Mouse (Mus musculus) intestine, embryonic 14.5 days (tissue): ENCODE measurements around the gene Slit3. TPM values are rescaled to one million over a fixed set of nuclear protein-coding genes. Genes with fewer than 3 reads are reported as not detected.

Source experiments
- ATAC-seq: fragments of 200-750 bp; cut with Nextera tagmentation; replicated peaks from 2 replicates; pipeline ENCODE4 v1.8.0; 2017; ENCODE audit warnings: low read depth, moderate number of reproducible peaks, moderate TSS enrichment, moderate library complexity; ENCODE audit not compliant: low FRiP score, low TSS enrichment
- DNase-seq: peaks from one replicate; pipeline ENCODE4 v3.0.0-alpha.2; 2018; ENCODE audit warnings: low spot score
- H3K27ac ChIP-seq: fragments of 300-500 bp; sonication (generic); 2 replicates; pipeline ENCODE4 v1.5.1; 2014; ENCODE audit warnings: low read depth, mild to moderate bottlenecking, control low read depth
- H3K27me3 ChIP-seq: fragments of 300-500 bp; sonication (generic); replicated peaks from 2 replicates; pipeline ENCODE4 v1.6.1; 2014; ENCODE audit warnings: low read length, control low read depth; ENCODE audit not compliant: control insufficient read depth, insufficient read depth
- H3K36me3 ChIP-seq: fragments of 300-500 bp; sonication (generic); 2 replicates; pipeline ENCODE4 v1.6.1; 2014; ENCODE audit warnings: low read length, control low read depth; ENCODE audit not compliant: control insufficient read depth, insufficient read depth
- H3K4me1 ChIP-seq: fragments of 300-500 bp; sonication (generic); replicated peaks from 2 replicates; pipeline ENCODE4 v1.6.1; 2014; ENCODE audit warnings: low read length, control low read depth, mixed read lengths; ENCODE audit not compliant: control insufficient read depth, insufficient read depth
- H3K4me2 ChIP-seq: fragments of 300-500 bp; sonication (generic); 2 replicates; pipeline ENCODE4 v1.6.1; 2014; ENCODE audit warnings: low read length
- H3K4me3 ChIP-seq: fragments of 300-500 bp; sonication (generic); 2 replicates; pipeline ENCODE4 v1.5.1; 2014; ENCODE audit warnings: low read depth, low read length, control low read depth, mixed read lengths
- H3K9ac ChIP-seq: fragments of 300-500 bp; sonication (generic); 2 replicates; pipeline ENCODE4 v1.6.1; 2014; ENCODE audit warnings: mild to moderate bottlenecking, low read length
- H3K9me3 ChIP-seq: fragments of 300-500 bp; sonication (generic); 2 replicates; pipeline ENCODE4 v1.6.1; 2016; ENCODE audit warnings: low read length, control low read depth; ENCODE audit not compliant: control insufficient read depth
- WGBS: fragments of 180-500 bp; shearing (Covaris S2); extraction: QIAGEN DNeasy Blood & Tissue Kit; methylation state at CpG from one replicate; pipeline ENCODE4 v1.1.7; 2014; 5-methylcytosine and 5-hydroxymethylcytosine counted together
- polyA plus RNA-seq: library from polyadenylated mRNA; unstranded; fragments of >200 nt; fragmentation: Nextera tagmentation; extraction: Ambion mirVana; gene quantifications from 2 replicates; pipeline ENCODE4 v1.2.1, GENCODE M21; 2014

The Slit3 gene
- polyA plus RNA-seq, 1 experiment from 2014 or later: 27.6 TPM

DNA sequence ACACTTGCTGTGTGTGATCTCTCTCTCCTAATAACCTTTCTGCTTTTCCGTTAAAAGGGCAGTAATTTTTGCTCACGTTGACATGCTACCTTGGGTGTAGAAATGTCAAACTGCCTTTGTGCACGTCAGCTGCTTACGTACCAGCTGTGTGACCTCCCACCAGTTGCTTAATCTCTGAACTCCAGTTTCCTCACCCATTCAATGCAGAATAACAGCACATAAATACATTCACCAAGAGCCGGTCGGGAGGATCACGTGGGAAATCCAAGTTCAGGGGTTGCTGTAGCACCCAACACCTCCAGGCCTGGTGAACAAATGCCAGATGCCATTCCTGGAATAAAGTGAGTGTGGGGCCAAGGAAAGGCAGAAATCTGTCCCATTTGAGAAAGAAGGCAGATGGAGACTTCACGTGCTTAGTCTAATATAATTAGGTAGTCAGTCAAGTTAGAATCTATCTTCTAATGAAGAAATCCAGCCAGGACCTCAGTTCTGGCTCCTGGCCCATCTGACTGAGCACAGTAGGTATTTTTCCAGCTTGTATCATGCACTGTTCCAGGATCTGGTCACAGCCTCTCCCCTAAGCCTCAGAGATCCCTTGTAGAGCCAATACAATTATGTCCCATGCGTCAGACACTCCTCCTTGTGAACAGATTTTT, 268.9 kb downstream of the Slit3 start:
- Histone ChIP-seq H3K9ac (no peak overlapping the region), H3K4me3 (no peak overlapping the region), H3K4me1 (peaks cover 15% of the 10 kb centered on the region; the same call in 1 of the 2 replicates), H3K36me3 (no peaks in the 10 kb centered on the region), H3K4me2 (no peak overlapping the region), H3K9me3 (no peaks in the 10 kb centered on the region), H3K27ac (no peak overlapping the region), H3K27me3 (no peaks in the 10 kb centered on the region)
- ATAC-seq (no peak), DNase-seq (no peak)
- 68% methylated on average over 9 of the region's 9 CpGs for WGBS

GRCm38 (mm10) chr11:35393815-35394214, 272.8 kb downstream of the Slit3 start:
- H3K36me3 ChIP-seq: no peaks in the 10 kb centered on the region
- H3K9me3 ChIP-seq: no peaks in the 10 kb centered on the region
- no peaks in the 10 kb centered on the region for H3K27me3 ChIP-seq
- DNase-seq (no peak), ATAC-seq (peak; percentile 77)
- 21% methylated on average over 5 of the region's 5 CpGs for WGBS
- H3K9ac ChIP-seq: no peak overlapping the region
- no peak overlapping the region for H3K4me2 ChIP-seq
- H3K27ac ChIP-seq: peak overlapping the region; percentile 40; the same call in 1 of the 2 replicates
- peaks cover 13% of the 10 kb centered on the region; the same call in 1 of the 2 replicates for H3K4me1 ChIP-seq
- H3K4me3 ChIP-seq: no peak overlapping the region

GRCm38 (mm10) chr11:35395376-35395775, 274.4 kb downstream of the Slit3 start:
- Histone ChIP-seq H3K27ac (no peak overlapping the region), H3K9ac (no peak overlapping the region), H3K36me3 (no peaks in the 10 kb centered on the region), H3K4me3 (no peak overlapping the region), H3K9me3 (no peaks in the 10 kb centered on the region), H3K27me3 (no peaks in the 10 kb centered on the region), H3K4me1 (peaks cover 13% of the 10 kb centered on the region; the same call in 1 of the 2 replicates), H3K4me2 (no peak overlapping the region)
- WGBS: 52% methylated on average over 8 of the region's 8 CpGs
- ATAC-seq (no peak), DNase-seq (no peak)

- no peaks in the 10 kb centered on the region for H3K9me3 ChIP-seq
- H3K36me3 ChIP-seq: no peaks in the 10 kb centered on the region
- DNase-seq (no peak), ATAC-seq (no peak)
- H3K27ac ChIP-seq: no peak overlapping the region
- no peaks in the 10 kb centered on the region for H3K27me3 ChIP-seq
- H3K4me2 ChIP-seq: no peak overlapping the region
- no peak overlapping the region for H3K4me3 ChIP-seq
- 82% methylated on average over 5 of the region's 5 CpGs for WGBS
- H3K4me1 ChIP-seq: peaks cover 11% of the 10 kb centered on the region; the same call in 1 of the 2 replicates
- H3K9ac ChIP-seq: no peak overlapping the region
Measured at GRCm38 (mm10) chr11:35398353-35398752, 277.3 kb downstream of the Slit3 start.

DNA sequence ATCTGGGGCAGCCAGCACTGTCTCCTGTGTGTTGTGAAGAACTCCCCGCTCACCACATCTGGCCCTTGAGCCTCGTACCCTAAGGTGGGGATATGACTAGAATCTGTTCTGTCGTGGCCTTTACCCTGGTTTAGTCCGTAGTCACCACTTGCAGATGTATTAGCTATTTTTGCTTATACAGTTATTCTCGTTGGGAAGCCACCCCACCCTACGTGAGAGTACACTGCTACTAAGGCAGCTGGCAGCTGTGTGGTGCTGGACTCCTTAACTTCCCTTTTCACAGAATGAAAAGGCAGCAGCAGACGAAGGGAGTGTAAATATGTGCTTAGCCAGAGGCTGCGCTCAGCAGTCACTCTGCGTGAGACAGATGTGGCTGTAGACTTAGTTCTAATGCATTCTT, 282.5 kb downstream of the Slit3 start:
- Histone ChIP-seq H3K36me3 (no peaks in the 10 kb centered on the region), H3K4me1 (peaks cover 13% of the 10 kb centered on the region; the same call in 1 of the 2 replicates), H3K4me3 (no peak overlapping the region), H3K4me2 (no peak overlapping the region), H3K9me3 (no peaks in the 10 kb centered on the region), H3K9ac (no peak overlapping the region), H3K27ac (no peak overlapping the region), H3K27me3 (no peaks in the 10 kb centered on the region)
- DNase-seq (no peak), ATAC-seq (no peak)
- WGBS: 74% methylated on average over 9 of the region's 9 CpGs

DNA sequence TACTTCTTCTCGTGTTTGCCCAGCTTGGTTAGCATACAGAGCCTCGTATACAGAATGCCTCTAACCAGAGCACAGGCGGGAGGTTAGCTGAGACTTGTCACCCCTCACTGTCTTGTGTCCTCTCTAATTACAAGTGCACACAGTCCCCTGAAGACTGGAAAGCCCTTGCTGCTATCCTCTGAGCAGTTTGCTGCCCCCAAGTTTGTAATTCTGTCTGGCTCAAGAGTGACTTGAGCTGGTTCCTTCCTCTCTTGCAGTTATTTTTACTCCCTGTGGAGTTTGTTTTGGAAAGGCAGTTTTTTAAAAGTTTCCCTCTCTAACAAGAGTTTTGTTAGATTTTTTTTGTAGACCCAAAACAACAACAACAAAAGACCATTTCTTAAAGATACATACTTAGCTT, 285.0 kb downstream of the Slit3 start:
- 54% methylated on average over 3 of the region's 3 CpGs for WGBS
- no peak overlapping the region for H3K4me2 ChIP-seq
- ATAC-seq (no peak), DNase-seq (no peak)
- H3K4me3 ChIP-seq: no peak overlapping the region
- no peaks in the 10 kb centered on the region for H3K9me3 ChIP-seq
- H3K9ac ChIP-seq: no peak overlapping the region
- H3K27ac ChIP-seq: no peak overlapping the region
- peaks cover 13% of the 10 kb centered on the region; the same call in 1 of the 2 replicates for H3K4me1 ChIP-seq
- no peaks in the 10 kb centered on the region for H3K27me3 ChIP-seq
- no peaks in the 10 kb centered on the region for H3K36me3 ChIP-seq

- peaks cover 13% of the 10 kb centered on the region; the same call in 1 of the 2 replicates for H3K4me1 ChIP-seq
- WGBS: 69% methylated on average over 6 of the region's 6 CpGs
- H3K9me3 ChIP-seq: no peaks in the 10 kb centered on the region
- no peak overlapping the region for H3K4me2 ChIP-seq
- H3K9ac ChIP-seq: no peak overlapping the region
- ATAC-seq (no peak), DNase-seq (no peak)
- no peaks in the 10 kb centered on the region for H3K27me3 ChIP-seq
- no peak overlapping the region for H3K4me3 ChIP-seq
- H3K27ac ChIP-seq: no peak overlapping the region
- no peaks in the 10 kb centered on the region for H3K36me3 ChIP-seq
Measured at GRCm38 (mm10) chr11:35406522-35406921, 285.5 kb downstream of the Slit3 start.

GRCm38 (mm10) chr11:35407341-35408154, 286.5 kb downstream of the Slit3 start:
- peaks cover 13% of the 10 kb centered on the region; the same call in 1 of the 2 replicates for H3K4me1 ChIP-seq
- WGBS: 42% methylated on average over 12 of the region's 12 CpGs

More at GRCm38 (mm10) chr11:35407341-35408154, 286.5 kb downstream of the Slit3 start:
- ATAC-seq: peak; percentile 58; the same call in 1 of the 2 replicates
- no peaks in the 10 kb centered on the region for H3K9me3 ChIP-seq
- no peak overlapping the region for H3K4me2 ChIP-seq
- no peak overlapping the region for H3K27ac ChIP-seq
- no peak overlapping the region for H3K4me3 ChIP-seq
- H3K36me3 ChIP-seq: no peaks in the 10 kb centered on the region
- H3K27me3 ChIP-seq: no peaks in the 10 kb centered on the region
- H3K9ac ChIP-seq: no peak overlapping the region
- peak; percentile 78 for DNase-seq
